Mouse (Mus musculus): ENCODE results near the gene Hs6st3. TPM values are rescaled to one million over a fixed set of nuclear protein-coding genes. Genes with fewer than 3 reads are reported as not detected.

The Hs6st3 gene
- polyA plus RNA-seq, 1 experiment from 2014 or later, result not detected

GRCm38 (mm10) chr14:119665741-119666141 is 527.6 kb downstream of the Hs6st3 start:
- Histone ChIP-seq H3K27me3 (ENCODE audit: control insufficient read depth, insufficient read depth, low read depth, low read length) (no peaks in the 10 kb centered on the region), H3K36me3 (ENCODE audit: control insufficient read depth, insufficient read depth) (no peaks in the 10 kb centered on the region), H3K9me3 (replicated peaks; ENCODE audit: control insufficient read depth, low read length) (no peaks in the 10 kb centered on the region), H3K9ac (ENCODE audit: low read depth, low read length) (no peak overlapping the region), H3K4me1 (ENCODE audit: control insufficient read depth, low read depth, low read length) (no peaks in the 10 kb centered on the region), H3K4me3 (ENCODE audit: low read depth, low read length) (no peak overlapping the region), H3K27ac (ENCODE audit: low read length) (no peak overlapping the region), H3K4me2 (ENCODE audit: low read depth, low read length) (no peak overlapping the region)
- ATAC-seq (ENCODE audit: low read depth), result no peak
- WGBS (ENCODE audit: insufficient replicate concordance), result 76% methylated on average over 5 of the region's 5 CpGs

- H3K4me1 ChIP-seq (ENCODE audit: control insufficient read depth, low read depth, low read length), result no peaks in the 10 kb centered on the region
- no peak overlapping the region for H3K27ac ChIP-seq (ENCODE audit: low read length)
- WGBS (ENCODE audit: insufficient replicate concordance), result 37% methylated on average over 1 of the region's 1 CpGs
- no peak overlapping the region for H3K4me3 ChIP-seq (ENCODE audit: low read depth, low read length)
- no peak for ATAC-seq (ENCODE audit: low read depth)
- no peak overlapping the region for H3K9ac ChIP-seq (ENCODE audit: low read depth, low read length)
- H3K36me3 ChIP-seq (ENCODE audit: control insufficient read depth, insufficient read depth), result no peaks in the 10 kb centered on the region
- no peak overlapping the region for H3K4me2 ChIP-seq (ENCODE audit: low read depth, low read length)
- H3K27me3 ChIP-seq (ENCODE audit: control insufficient read depth, insufficient read depth, low read depth, low read length), result no peaks in the 10 kb centered on the region
- no peaks in the 10 kb centered on the region for H3K9me3 ChIP-seq (replicated peaks; ENCODE audit: control insufficient read depth, low read length)
Measured at GRCm38 (mm10) chr14:119667421-119667820, 529.3 kb downstream of the Hs6st3 start.

- no peaks in the 10 kb centered on the region for H3K9me3 ChIP-seq (replicated peaks; ENCODE audit: control insufficient read depth, low read length)
Measured at GRCm38 (mm10) chr14:119670836-119671587, 532.9 kb downstream of the Hs6st3 start.

GRCm38 (mm10) chr14:119678574-119678973 is 540.4 kb downstream of the Hs6st3 start:
- WGBS (ENCODE audit: insufficient replicate concordance), result 71% methylated on average over 11 of the region's 11 CpGs
- Histone ChIP-seq H3K9ac (ENCODE audit: low read depth, low read length) (no peak overlapping the region), H3K27me3 (ENCODE audit: control insufficient read depth, insufficient read depth, low read depth, low read length) (no peaks in the 10 kb centered on the region), H3K27ac (ENCODE audit: low read length) (no peak overlapping the region), H3K4me3 (ENCODE audit: low read depth, low read length) (no peak overlapping the region), H3K9me3 (replicated peaks; ENCODE audit: control insufficient read depth, low read length) (no peaks in the 10 kb centered on the region), H3K36me3 (ENCODE audit: control insufficient read depth, insufficient read depth) (no peaks in the 10 kb centered on the region), H3K4me2 (ENCODE audit: low read depth, low read length) (no peak overlapping the region), H3K4me1 (ENCODE audit: control insufficient read depth, low read depth, low read length) (no peaks in the 10 kb centered on the region)
- no peak for ATAC-seq (ENCODE audit: low read depth)

More at GRCm38 (mm10) chr14:119670836-119671587, 532.9 kb downstream of the Hs6st3 start:
- no peak overlapping the region for H3K9ac ChIP-seq (ENCODE audit: low read depth, low read length)
- WGBS (ENCODE audit: insufficient replicate concordance), result 65% methylated on average over 16 of the region's 16 CpGs
- H3K36me3 ChIP-seq (ENCODE audit: control insufficient read depth, insufficient read depth), result no peaks in the 10 kb centered on the region
- no peak overlapping the region for H3K4me3 ChIP-seq (ENCODE audit: low read depth, low read length)
- no peaks in the 10 kb centered on the region for H3K4me1 ChIP-seq (ENCODE audit: control insufficient read depth, low read depth, low read length)
- no peak for ATAC-seq (ENCODE audit: low read depth)
- no peak overlapping the region for H3K27ac ChIP-seq (ENCODE audit: low read length)
- H3K27me3 ChIP-seq (ENCODE audit: control insufficient read depth, insufficient read depth, low read depth, low read length), result no peaks in the 10 kb centered on the region
- no peak overlapping the region for H3K4me2 ChIP-seq (ENCODE audit: low read depth, low read length)

- no peak for ATAC-seq (ENCODE audit: low read depth)
- 66% methylated on average over 4 of the region's 4 CpGs for WGBS (ENCODE audit: insufficient replicate concordance)
Measured at GRCm38 (mm10) chr14:119680052-119680451, 541.9 kb downstream of the Hs6st3 start.

GRCm38 (mm10) chr14:119687885-119688284 is 549.7 kb downstream of the Hs6st3 start:
- Histone ChIP-seq H3K9me3 (replicated peaks; ENCODE audit: control insufficient read depth, low read length) (no peaks in the 10 kb centered on the region), H3K27me3 (ENCODE audit: control insufficient read depth, insufficient read depth, low read depth, low read length) (no peaks in the 10 kb centered on the region), H3K4me1 (ENCODE audit: control insufficient read depth, low read depth, low read length) (no peaks in the 10 kb centered on the region), H3K4me3 (ENCODE audit: low read depth, low read length) (no peak overlapping the region), H3K9ac (ENCODE audit: low read depth, low read length) (no peak overlapping the region), H3K27ac (ENCODE audit: low read length) (no peak overlapping the region), H3K4me2 (ENCODE audit: low read depth, low read length) (no peak overlapping the region), H3K36me3 (ENCODE audit: control insufficient read depth, insufficient read depth) (no peaks in the 10 kb centered on the region)
- ATAC-seq (ENCODE audit: low read depth), result no peak
- 49% methylated on average over 2 of the region's 2 CpGs for WGBS (ENCODE audit: insufficient replicate concordance)

More at GRCm38 (mm10) chr14:119680052-119680451, 541.9 kb downstream of the Hs6st3 start:
- H3K27me3 ChIP-seq (ENCODE audit: control insufficient read depth, insufficient read depth, low read depth, low read length), result no peaks in the 10 kb centered on the region
- no peak overlapping the region for H3K4me3 ChIP-seq (ENCODE audit: low read depth, low read length)
- no peak overlapping the region for H3K4me2 ChIP-seq (ENCODE audit: low read depth, low read length)
- no peaks in the 10 kb centered on the region for H3K4me1 ChIP-seq (ENCODE audit: control insufficient read depth, low read depth, low read length)
- no peak overlapping the region for H3K9ac ChIP-seq (ENCODE audit: low read depth, low read length)
- H3K9me3 ChIP-seq (replicated peaks; ENCODE audit: control insufficient read depth, low read length), result no peaks in the 10 kb centered on the region
- H3K27ac ChIP-seq (ENCODE audit: low read length), result no peak overlapping the region
- no peaks in the 10 kb centered on the region for H3K36me3 ChIP-seq (ENCODE audit: control insufficient read depth, insufficient read depth)

GRCm38 (mm10) chr14:119699982-119700381 is 561.8 kb downstream of the Hs6st3 start:
- Histone ChIP-seq H3K9ac (ENCODE audit: low read depth, low read length) (no peak overlapping the region), H3K4me3 (ENCODE audit: low read depth, low read length) (no peak overlapping the region), H3K27ac (ENCODE audit: low read length) (no peak overlapping the region), H3K4me1 (ENCODE audit: control insufficient read depth, low read depth, low read length) (no peaks in the 10 kb centered on the region), H3K27me3 (ENCODE audit: control insufficient read depth, insufficient read depth, low read depth, low read length) (no peaks in the 10 kb centered on the region), H3K9me3 (replicated peaks; ENCODE audit: control insufficient read depth, low read length) (no peaks in the 10 kb centered on the region; the same call in 1 of the 2 replicates), H3K4me2 (ENCODE audit: low read depth, low read length) (no peak overlapping the region), H3K36me3 (ENCODE audit: control insufficient read depth, insufficient read depth) (no peaks in the 10 kb centered on the region)
- ATAC-seq (ENCODE audit: low read depth), result no peak
- 67% methylated on average over 4 of the region's 4 CpGs for WGBS (ENCODE audit: insufficient replicate concordance)

- Histone ChIP-seq H3K9ac (ENCODE audit: low read depth, low read length) (no peak overlapping the region), H3K36me3 (ENCODE audit: control insufficient read depth, insufficient read depth) (no peaks in the 10 kb centered on the region), H3K27me3 (ENCODE audit: control insufficient read depth, insufficient read depth, low read depth, low read length) (no peaks in the 10 kb centered on the region), H3K27ac (ENCODE audit: low read length) (no peak overlapping the region), H3K4me1 (ENCODE audit: control insufficient read depth, low read depth, low read length) (no peaks in the 10 kb centered on the region), H3K9me3 (replicated peaks; ENCODE audit: control insufficient read depth, low read length) (no peaks in the 10 kb centered on the region), H3K4me3 (ENCODE audit: low read depth, low read length) (no peak overlapping the region), H3K4me2 (ENCODE audit: low read depth, low read length) (no peak overlapping the region)
- WGBS (ENCODE audit: insufficient replicate concordance), result 44% methylated on average over 3 of the region's 3 CpGs
- no peak for ATAC-seq (ENCODE audit: low read depth)
Measured at GRCm38 (mm10) chr14:119714712-119715111, 576.6 kb downstream of the Hs6st3 start.

- Histone ChIP-seq H3K36me3 (ENCODE audit: control insufficient read depth, insufficient read depth) (no peaks in the 10 kb centered on the region), H3K9me3 (replicated peaks; ENCODE audit: control insufficient read depth, low read length) (no peaks in the 10 kb centered on the region), H3K4me1 (ENCODE audit: control insufficient read depth, low read depth, low read length) (no peaks in the 10 kb centered on the region), H3K27me3 (ENCODE audit: control insufficient read depth, insufficient read depth, low read depth, low read length) (no peaks in the 10 kb centered on the region), H3K4me2 (ENCODE audit: low read depth, low read length) (no peak overlapping the region), H3K27ac (ENCODE audit: low read length) (no peak overlapping the region), H3K9ac (ENCODE audit: low read depth, low read length) (no peak overlapping the region), H3K4me3 (ENCODE audit: low read depth, low read length) (no peak overlapping the region)
- ATAC-seq (ENCODE audit: low read depth), result no peak
- WGBS (ENCODE audit: insufficient replicate concordance), result 26% methylated on average over 1 of the region's 1 CpGs
Measured at GRCm38 (mm10) chr14:119717323-119717722, 579.2 kb downstream of the Hs6st3 start.
